Mouse (Mus musculus) spleen, adult 2 months (tissue): ENCODE results near the gene Mrps6. TPM values are rescaled to one million over a fixed set of nuclear protein-coding genes. Genes with fewer than 3 reads are reported as not detected.

ENCODE experiments used
- DNase-seq, 2 experiments: peaks; one replicate each; pipeline versions ENCODE4 v3.0.0 to v3.0.0-alpha.2; 2012 to 2021; ENCODE audit warnings: low spot score in 2 of 2, low read depth in 1 of 2
- H3K27ac ChIP-seq: fragments of 200-500 bp; 2 replicates; pipeline ENCODE4 v1.5.1; 2012; ENCODE audit warnings: low read length, inconsistent platforms; ENCODE audit not compliant: insufficient read depth
- H3K27me3 ChIP-seq: fragments of 200-500 bp; 2 replicates; pipeline ENCODE4 v1.6.1; 2012; ENCODE audit warnings: mild to moderate bottlenecking, moderate library complexity, low read length, inconsistent platforms; ENCODE audit not compliant: control insufficient read depth, insufficient read depth
- H3K36me3 ChIP-seq: fragments of 200-500 bp; 2 replicates; pipeline ENCODE4 v1.6.1; 2012; ENCODE audit warnings: mild to moderate bottlenecking, low read length, inconsistent platforms; ENCODE audit not compliant: control insufficient read depth, insufficient read depth
- H3K4me1 ChIP-seq: fragments of 200-500 bp; 2 replicates; pipeline ENCODE4 v1.6.1; 2011; ENCODE audit warnings: inconsistent platforms; ENCODE audit not compliant: control insufficient read depth, insufficient read depth, insufficient read length
- H3K4me3 ChIP-seq: fragments of 200-500 bp; 2 replicates; pipeline ENCODE4 v1.5.1; 2011; ENCODE audit warnings: mild to moderate bottlenecking, inconsistent platforms; ENCODE audit not compliant: insufficient read depth, insufficient read length; ENCODE audit errors: extremely low read depth
- CTCF ChIP-seq: fragments of 200-500 bp; IDR thresholded peaks from 2 replicates; pipeline ENCODE4 v1.5.1; 2011; ENCODE audit warnings: mild to moderate bottlenecking, inconsistent platforms; ENCODE audit not compliant: insufficient read depth, insufficient read length, insufficient replicate concordance; ENCODE audit errors: extremely low read depth
- POLR2A ChIP-seq: fragments of 200-500 bp; IDR thresholded peaks from 2 replicates; pipeline ENCODE4 v1.6.1; 2011; ENCODE audit warnings: low read depth, low read length, inconsistent platforms
- WGBS: fragments of 180-500 bp; shearing (Covaris S2); methylation state at CpG from one replicate; pipeline ENCODE4 v1.1.7; 2018; 5-methylcytosine and 5-hydroxymethylcytosine counted together
- polyA plus RNA-seq: library from polyadenylated mRNA; depleted of rRNA; stranded (reverse); fragments of >200 nt; gene quantifications from 2 replicates; pipeline ENCODE4 v1.2.3, GENCODE M21; 2012; rRNA removed

The Mrps6 gene
- 6.7 and 8.5 TPM in 2 replicates for polyA plus RNA-seq

DNA sequence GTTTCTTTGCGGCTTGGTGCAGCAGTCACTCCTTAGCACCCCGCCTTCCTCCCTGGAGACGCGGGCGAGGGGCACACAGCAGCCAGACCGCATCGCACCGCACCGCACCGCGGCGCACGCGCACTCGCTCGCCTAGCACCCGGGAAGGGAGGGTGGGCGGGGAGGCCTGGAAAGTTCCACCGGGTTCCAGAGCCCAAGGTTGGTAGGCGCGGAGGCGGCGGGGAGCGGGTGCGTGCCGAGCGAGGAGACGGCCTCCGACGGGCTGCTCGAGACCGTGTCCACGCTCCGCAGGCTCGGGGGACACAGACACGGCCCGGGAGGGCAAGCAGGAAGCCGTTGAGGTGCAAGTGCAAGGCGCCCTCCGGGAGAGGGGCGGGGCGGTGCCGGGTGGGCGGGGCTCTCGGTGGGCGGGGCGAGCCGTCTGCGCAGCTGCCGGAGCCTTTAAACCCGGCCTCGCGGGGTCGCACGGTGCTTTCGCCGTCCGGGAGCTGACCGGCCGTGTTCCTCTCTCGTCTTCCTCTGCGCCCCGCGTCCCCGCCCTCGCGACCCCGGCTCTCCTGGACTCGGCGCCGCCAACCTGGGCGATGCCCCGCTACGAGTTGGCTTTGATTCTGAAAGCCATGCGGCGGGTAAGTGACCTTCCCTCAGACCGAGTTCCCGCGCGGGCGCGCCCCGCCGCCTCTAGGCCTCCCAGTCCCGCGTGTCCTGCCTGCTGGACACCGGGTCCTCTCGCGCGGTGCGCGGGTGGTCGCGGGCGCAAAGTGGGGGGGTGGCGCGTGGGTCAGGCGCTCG, at the start of gene Mrps6, which contains the start of the genes Gm49711 and Slc5a3:
TSS of gene Mrps6 (plus strand) at position 419 of the 792 bp plus-strand sequence.
TSS of gene Gm49711 (plus strand) at position 465 of the 792 bp plus-strand sequence.
TSS of gene Slc5a3 (plus strand) at position 471 of the 792 bp plus-strand sequence.
- Histone ChIP-seq H3K4me1 (peaks cover 10% of the 10 kb centered on the region; the same call in 1 of the 2 replicates), H3K27me3 (no peaks in the 10 kb centered on the region), H3K36me3 (no peaks in the 10 kb centered on the region), H3K4me3 (peak within 1 kb of the TSS; percentile 97), H3K27ac (peak within 1 kb of the TSS; percentile 90)
- under 1% methylated on average over 92 of the region's 99 CpGs for WGBS
- DNase-seq, result peak; percentile 60 to 77
- TF ChIP-seq CTCF (no peak), POLR2A (peak; percentile 90)

DNA sequence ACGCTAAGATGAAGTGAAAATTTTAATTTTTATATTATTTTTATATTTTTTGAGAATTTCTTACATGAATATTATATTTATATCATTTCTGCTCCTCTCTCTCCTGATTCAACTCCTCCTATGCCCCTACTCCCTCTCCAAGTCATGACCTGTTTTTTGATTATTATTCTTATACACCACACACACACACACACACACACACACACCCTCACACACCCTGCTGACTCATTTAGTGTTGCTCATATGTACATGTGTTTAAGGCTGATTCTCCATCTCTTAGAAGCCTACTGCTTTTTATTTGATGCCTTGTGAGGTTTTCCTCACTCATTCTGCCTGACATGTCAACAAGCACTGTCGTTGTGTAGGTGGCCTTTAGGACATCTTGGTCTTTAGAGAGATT, 48.5 kb upstream of the Mrps6 start:
- Histone ChIP-seq H3K4me3 (no peak overlapping the region), H3K4me1 (no peaks in the 10 kb centered on the region), H3K27ac (no peak overlapping the region), H3K36me3 (no peaks in the 10 kb centered on the region), H3K27me3 (no peaks in the 10 kb centered on the region)
- WGBS, result 88% methylated on average over 2 of the region's 2 CpGs
- no peak for DNase-seq
- no peak for TF ChIP-seq POLR2A
- no peak for TF ChIP-seq CTCF

GRCm38 (mm10) chr16:92016792-92017191, 41.3 kb upstream of the Mrps6 start:
- H3K27ac ChIP-seq, result no peak overlapping the region

DNA sequence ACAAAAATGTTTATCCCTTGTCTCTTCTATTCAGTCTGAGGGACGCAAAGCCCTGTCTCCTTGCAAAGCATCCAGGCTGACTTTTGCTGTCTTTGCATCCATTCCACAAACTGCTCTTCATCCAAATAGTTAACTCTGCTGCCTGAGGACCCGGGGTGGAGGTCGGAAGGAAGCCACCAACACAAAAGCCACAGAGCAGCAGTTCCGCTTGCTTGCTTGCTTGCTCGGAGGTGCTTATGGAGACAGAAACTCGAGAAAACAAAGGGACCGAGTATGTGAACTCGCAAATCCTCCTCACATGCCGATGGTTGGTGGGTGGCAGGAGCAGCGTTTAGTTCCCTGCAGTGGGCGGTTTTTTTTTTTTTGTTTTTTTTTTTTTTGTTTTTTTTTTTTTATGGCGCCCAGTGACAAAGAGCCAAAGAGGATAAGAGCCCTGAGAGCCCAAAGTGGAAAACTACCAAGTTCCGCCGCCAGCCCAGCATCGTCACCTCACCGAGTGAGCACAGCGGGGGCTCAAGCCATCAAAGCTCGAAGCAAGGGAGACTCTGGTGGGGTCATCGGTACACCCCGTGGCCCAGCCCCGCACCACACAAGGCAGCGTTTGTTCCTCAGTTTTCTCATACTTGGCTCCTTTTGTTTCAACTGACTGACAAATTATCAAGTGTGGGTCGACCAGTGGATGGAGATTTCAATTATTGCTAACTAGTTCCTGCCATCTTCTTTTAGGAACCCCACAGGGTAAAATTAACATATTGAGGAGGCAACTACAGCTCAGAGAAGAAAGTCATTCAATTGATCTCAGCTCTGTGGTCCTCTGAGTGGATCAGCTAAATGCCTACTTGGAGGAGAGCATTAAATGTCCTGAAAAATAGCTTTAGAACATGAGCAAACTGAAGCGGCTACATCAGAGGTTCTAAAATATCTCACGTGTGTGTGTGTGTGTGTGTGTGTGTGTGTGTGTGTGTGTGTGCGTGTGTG, 38.6 kb upstream of the Mrps6 start:
- Histone ChIP-seq H3K4me3 (peak overlapping the region; percentile 69), H3K27ac (peak overlapping the region; percentile 68), H3K36me3 (no peaks in the 10 kb centered on the region), H3K27me3 (no peaks in the 10 kb centered on the region), H3K4me1 (peaks cover 4% of the 10 kb centered on the region; the same call in 1 of the 2 replicates)
- TF ChIP-seq CTCF, result no peak
- TF ChIP-seq POLR2A, result no peak
- WGBS, result 3% methylated on average over 26 of the region's 26 CpGs
- DNase-seq, result peak in 1 of 2 experiments; percentile 37

More at GRCm38 (mm10) chr16:92016792-92017191, 41.3 kb upstream of the Mrps6 start:
- Histone ChIP-seq H3K4me1 (peaks cover 4% of the 10 kb centered on the region; the same call in 1 of the 2 replicates), H3K27me3 (no peaks in the 10 kb centered on the region), H3K36me3 (no peaks in the 10 kb centered on the region), H3K4me3 (no peak overlapping the region)
- no peak for TF ChIP-seq CTCF
- no peak for TF ChIP-seq POLR2A
- no peak for DNase-seq
- 59% methylated on average over 8 of the region's 8 CpGs for WGBS

- peaks cover 4% of the 10 kb centered on the region; the same call in 1 of the 2 replicates for H3K4me1 ChIP-seq
- TF ChIP-seq CTCF (no peak), POLR2A (no peak)
- DNase-seq, result no peak
- H3K27me3 ChIP-seq, result no peaks in the 10 kb centered on the region
- WGBS, result 72% methylated on average over 12 of the region's 12 CpGs
- H3K27ac ChIP-seq, result no peak overlapping the region
- no peak overlapping the region for H3K4me3 ChIP-seq
- H3K36me3 ChIP-seq, result no peaks in the 10 kb centered on the region
Measured at GRCm38 (mm10) chr16:92021656-92022400, 36.2 kb upstream of the Mrps6 start.
